Mouse (Mus musculus) neural tube, embryonic 11.5 days (tissue): ENCODE measurements around the gene Cyth3. TPM values are rescaled to one million over a fixed set of nuclear protein-coding genes. Genes with fewer than 3 reads are reported as not detected.
A peak's percentile ranks its signal among the peaks of the same experiment; 100 is the strongest.

ENCODE experiments used
- ATAC-seq: fragments of 200-750 bp; cut with Nextera tagmentation; 2 replicates; pipeline ENCODE4 v1.8.0; 2017; ENCODE audit warnings: moderate number of reproducible peaks, mild to moderate bottlenecking, moderate TSS enrichment, moderate library complexity; ENCODE audit not compliant: insufficient read depth, low FRiP score, low TSS enrichment
- DNase-seq: peaks from one replicate; pipeline ENCODE4 v3.0.0-alpha.2; 2015; ENCODE audit warnings: low spot score
- H3K27ac ChIP-seq: fragments of 300-500 bp; sonication (generic); 2 replicates; pipeline ENCODE4 v1.5.1; 2014; ENCODE audit warnings: low read depth, mild to moderate bottlenecking, low read length
- H3K27me3 ChIP-seq: fragments of 300-500 bp; sonication (generic); 2 replicates; pipeline ENCODE4 v1.6.1; 2014; ENCODE audit warnings: mild to moderate bottlenecking, low read length, mixed read lengths; ENCODE audit not compliant: control insufficient read depth, insufficient read depth
- H3K36me3 ChIP-seq: fragments of 300-500 bp; sonication (generic); 2 replicates; pipeline ENCODE4 v1.6.1; 2014; ENCODE audit warnings: mild to moderate bottlenecking, low read length, moderate library complexity, mixed read lengths; ENCODE audit not compliant: control insufficient read depth, insufficient read depth
- H3K4me1 ChIP-seq: fragments of 300-500 bp; sonication (generic); 2 replicates; pipeline ENCODE4 v1.6.1; 2014; ENCODE audit warnings: low read length, mixed read lengths; ENCODE audit not compliant: control insufficient read depth, insufficient read depth
- H3K4me2 ChIP-seq: fragments of 300-500 bp; sonication (generic); 2 replicates; pipeline ENCODE4 v1.6.1; 2014; ENCODE audit warnings: low read depth, mild to moderate bottlenecking, moderate library complexity
- H3K4me3 ChIP-seq: fragments of 300-500 bp; sonication (generic); 2 replicates; pipeline ENCODE4 v1.5.1; 2014; ENCODE audit warnings: low read depth, low read length
- H3K9ac ChIP-seq: fragments of 300-500 bp; sonication (generic); 2 replicates; pipeline ENCODE4 v1.6.1; 2014; ENCODE audit warnings: mild to moderate bottlenecking, low read length
- H3K9me3 ChIP-seq: fragments of 300-500 bp; sonication (generic); 2 replicates; pipeline ENCODE4 v1.6.1; 2016; ENCODE audit warnings: low read length; ENCODE audit not compliant: control insufficient read depth
- WGBS: fragments of 180-500 bp; shearing (Covaris S2); extraction: QIAGEN DNeasy Blood & Tissue Kit; methylation state at CpG from one replicate; pipeline ENCODE4 v1.1.7; 2014; 5-methylcytosine and 5-hydroxymethylcytosine counted together
- polyA plus RNA-seq: library from polyadenylated mRNA; unstranded; fragments of >200 nt; fragmentation: Nextera tagmentation; extraction: Ambion mirVana; gene quantifications from 2 replicates; pipeline ENCODE4 v1.2.1, GENCODE M21; 2014

Gene Cyth3
- polyA plus RNA-seq, 1 experiment from 2014 or later = 40.0 TPM

DNA sequence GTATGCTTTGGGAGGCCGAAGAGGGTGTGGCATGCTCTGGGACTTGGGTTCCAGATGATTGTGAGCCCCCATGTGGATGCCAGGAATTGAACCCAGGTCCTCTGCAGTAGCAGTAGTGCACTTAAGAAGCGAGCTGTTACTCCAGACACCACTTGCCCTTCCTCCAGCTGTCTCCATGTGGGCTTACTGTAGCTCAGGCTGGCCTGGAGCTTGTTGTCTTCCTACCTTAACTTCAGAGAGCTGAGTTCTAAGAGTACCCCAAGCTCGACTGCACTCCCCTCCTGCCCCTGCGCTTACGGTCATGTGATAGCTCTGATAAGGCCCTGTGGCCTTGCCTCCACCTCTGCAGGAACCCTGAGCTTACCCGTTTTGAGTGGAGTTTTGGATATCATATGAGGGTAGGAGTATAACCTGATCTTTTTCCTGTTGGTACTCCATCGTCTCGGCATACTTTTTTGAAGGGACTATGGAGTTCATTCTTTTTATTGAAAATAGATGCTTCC is 36.8 kb downstream of the Cyth3 start:
- Histone ChIP-seq H3K9me3 (no peaks in the 10 kb centered on the region), H3K27me3 (no peaks in the 10 kb centered on the region), H3K36me3 (no peaks in the 10 kb centered on the region), H3K27ac (no peak overlapping the region), H3K4me1 (peaks cover 17% of the 10 kb centered on the region), H3K9ac (no peak overlapping the region), H3K4me2 (no peak overlapping the region), H3K4me3 (no peak overlapping the region)
- DNase-seq (no peak), ATAC-seq (no peak)
- 88% methylated on average over 8 of the region's 8 CpGs for WGBS

DNA sequence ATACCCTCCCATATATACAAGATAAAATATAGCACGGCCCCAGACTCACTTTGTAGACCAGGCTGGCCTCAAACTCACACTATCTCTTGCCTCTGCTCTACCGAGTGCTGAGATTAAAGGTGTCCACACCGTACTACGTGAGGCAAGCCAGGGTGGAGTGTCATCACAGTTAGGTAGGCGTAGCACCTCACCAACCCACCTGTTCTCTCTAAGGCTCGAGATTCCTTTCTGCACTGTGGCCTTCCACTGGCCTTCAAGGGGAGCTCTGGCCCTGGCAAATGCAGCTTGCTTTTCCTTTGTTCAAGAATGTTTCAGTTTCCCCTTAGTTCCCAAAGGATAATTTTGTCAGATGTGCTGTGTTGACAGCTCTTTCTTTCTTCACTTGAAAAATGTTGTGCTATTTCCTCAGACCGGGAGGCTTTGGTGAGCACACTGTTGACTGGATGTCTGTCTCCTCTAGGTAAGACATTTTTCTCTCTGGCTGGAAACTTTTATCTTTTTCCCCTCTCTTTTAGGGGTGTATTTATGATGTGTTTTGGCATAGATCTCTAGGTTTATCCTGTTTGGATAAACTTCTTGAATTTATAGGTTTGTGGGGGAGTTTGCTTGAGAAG is 40.9 kb downstream of the Cyth3 start:
- Histone ChIP-seq H3K36me3 (no peaks in the 10 kb centered on the region), H3K4me1 (no peaks in the 10 kb centered on the region), H3K27ac (no peak overlapping the region), H3K27me3 (no peaks in the 10 kb centered on the region), H3K4me2 (no peak overlapping the region), H3K4me3 (no peak overlapping the region), H3K9ac (no peak overlapping the region), H3K9me3 (no peaks in the 10 kb centered on the region)
- DNase-seq (no peak), ATAC-seq (no peak)
- WGBS = 84% methylated on average over 7 of the region's 7 CpGs

DNA sequence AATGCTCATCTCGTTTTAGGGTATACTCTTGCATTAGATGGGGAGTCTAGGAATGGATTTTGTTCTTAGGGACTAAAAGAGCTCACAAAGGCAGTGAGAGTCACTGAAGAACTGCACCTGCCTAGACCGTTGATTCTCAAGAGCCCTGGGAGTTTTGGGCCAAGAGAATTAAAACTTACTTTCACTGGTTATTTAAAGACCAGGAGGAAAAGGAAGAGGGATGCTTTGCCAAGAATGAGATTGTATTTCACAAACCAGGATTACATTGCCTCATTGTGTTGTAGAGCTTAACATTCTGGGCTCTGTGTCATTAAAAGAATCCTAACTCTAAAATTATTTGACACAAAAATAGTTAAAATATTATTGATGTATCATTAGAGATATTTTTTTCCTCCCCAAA is 43.3 kb downstream of the Cyth3 start:
- Histone ChIP-seq H3K4me2 (no peak overlapping the region), H3K27ac (no peak overlapping the region), H3K4me1 (no peaks in the 10 kb centered on the region), H3K4me3 (no peak overlapping the region), H3K27me3 (no peaks in the 10 kb centered on the region), H3K36me3 (no peaks in the 10 kb centered on the region), H3K9ac (no peak overlapping the region), H3K9me3 (no peaks in the 10 kb centered on the region)
- DNase-seq (no peak), ATAC-seq (no peak)
- WGBS = 88% methylated on average over 2 of the region's 2 CpGs

DNA sequence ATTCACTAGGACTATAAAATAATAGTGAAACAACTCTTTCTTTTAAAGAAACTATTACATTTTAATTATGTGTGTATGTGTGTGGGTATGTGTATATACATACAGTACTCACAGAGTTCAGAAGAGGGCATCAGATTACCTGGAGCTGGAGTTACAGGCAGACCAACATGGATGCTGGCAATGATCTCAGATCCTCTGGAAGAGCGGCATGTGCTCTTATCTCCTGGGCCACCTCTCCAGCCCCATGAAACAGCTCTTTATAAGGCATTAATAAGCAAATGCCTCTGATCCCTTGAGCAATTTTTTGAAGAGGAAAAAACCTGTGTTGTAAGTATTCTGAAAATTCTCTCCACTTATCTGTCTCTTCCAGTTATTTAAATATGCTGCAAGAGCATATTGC is 43.8 kb downstream of the Cyth3 start:
- ATAC-seq (no peak), DNase-seq (no peak)
- Histone ChIP-seq H3K4me2 (no peak overlapping the region), H3K36me3 (no peaks in the 10 kb centered on the region), H3K9ac (no peak overlapping the region), H3K27ac (no peak overlapping the region), H3K4me3 (no peak overlapping the region), H3K4me1 (no peaks in the 10 kb centered on the region), H3K27me3 (no peaks in the 10 kb centered on the region), H3K9me3 (no peaks in the 10 kb centered on the region)
- WGBS = 91% methylated on average over 1 of the region's 1 CpGs

DNA sequence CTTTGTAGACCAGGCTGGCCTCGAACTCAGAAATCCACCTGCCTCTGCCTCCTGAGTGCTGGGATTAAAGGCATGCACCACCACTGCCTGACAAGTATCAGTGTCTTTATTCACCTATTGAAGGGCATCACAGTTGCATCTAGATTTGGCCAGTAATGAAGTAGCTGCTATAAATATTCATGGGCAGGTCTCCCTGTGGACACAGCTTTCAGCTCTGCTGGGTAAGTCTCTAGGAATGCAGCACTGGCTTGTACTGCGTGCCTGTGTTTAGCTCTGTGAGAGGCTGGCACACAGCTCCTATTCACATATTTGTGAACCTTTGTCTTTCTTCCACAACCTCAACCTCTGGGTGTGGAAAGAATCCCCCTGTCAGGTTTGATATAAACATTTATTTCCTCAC is 46.6 kb downstream of the Cyth3 start:
- Histone ChIP-seq H3K36me3 (no peaks in the 10 kb centered on the region), H3K4me2 (no peak overlapping the region), H3K4me3 (no peak overlapping the region), H3K9ac (no peak overlapping the region), H3K4me1 (no peaks in the 10 kb centered on the region), H3K27me3 (no peaks in the 10 kb centered on the region), H3K9me3 (no peaks in the 10 kb centered on the region), H3K27ac (no peak overlapping the region)
- WGBS = 77% methylated on average over 2 of the region's 2 CpGs
- no peak for DNase-seq
- ATAC-seq = no peak

DNA sequence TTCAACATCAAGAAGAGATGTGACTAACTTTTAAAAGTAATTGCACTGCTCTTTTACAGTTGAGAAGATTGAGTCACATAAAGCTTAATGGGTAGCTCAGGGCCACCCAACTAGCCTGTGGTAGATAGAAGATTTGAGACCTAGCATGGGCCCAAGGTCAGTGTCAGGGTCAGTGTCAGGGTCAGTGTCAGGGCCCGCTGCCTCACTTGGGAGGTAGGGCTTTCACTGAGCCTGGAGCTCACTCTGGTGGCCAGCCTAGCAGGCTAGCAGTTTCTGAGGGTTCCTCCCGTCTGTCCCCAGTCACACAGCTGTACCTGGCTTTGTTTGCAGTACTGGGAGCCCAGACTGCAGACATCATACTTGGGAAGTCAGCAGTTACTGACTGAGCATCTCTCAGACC is 47.1 kb downstream of the Cyth3 start:
- no peak for ATAC-seq
- no peaks in the 10 kb centered on the region for H3K9me3 ChIP-seq
- no peak overlapping the region for H3K4me2 ChIP-seq
- no peak overlapping the region for H3K27ac ChIP-seq
- no peak for DNase-seq
- 44% methylated on average over 2 of the region's 2 CpGs for WGBS
- H3K4me1 ChIP-seq = no peaks in the 10 kb centered on the region
- no peak overlapping the region for H3K4me3 ChIP-seq
- no peak overlapping the region for H3K9ac ChIP-seq
- no peaks in the 10 kb centered on the region for H3K36me3 ChIP-seq
- no peaks in the 10 kb centered on the region for H3K27me3 ChIP-seq

DNA sequence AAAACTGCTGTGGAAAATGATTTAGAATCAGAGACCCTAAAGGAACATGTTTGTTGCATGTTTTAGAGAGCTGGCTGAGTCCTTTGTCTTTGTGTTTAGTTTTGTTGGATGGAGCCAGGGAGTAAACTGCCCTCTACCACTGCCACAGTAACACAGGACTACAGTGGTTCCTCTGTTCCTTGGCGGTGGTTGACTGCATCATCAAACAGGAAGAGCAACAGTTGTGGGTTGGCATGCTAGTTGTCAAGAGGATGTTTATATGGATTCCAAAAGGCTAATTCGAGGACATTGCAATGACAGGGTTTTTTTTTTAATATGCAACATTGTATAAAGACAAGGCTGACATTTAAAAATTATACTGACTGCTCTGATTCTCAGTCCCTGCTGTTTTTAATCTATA is 47.6 kb downstream of the Cyth3 start:
- 80% methylated on average over 2 of the region's 2 CpGs for WGBS
- Histone ChIP-seq H3K27me3 (no peaks in the 10 kb centered on the region), H3K4me3 (no peak overlapping the region), H3K4me2 (no peak overlapping the region), H3K27ac (no peak overlapping the region), H3K4me1 (no peaks in the 10 kb centered on the region), H3K36me3 (no peaks in the 10 kb centered on the region), H3K9ac (no peak overlapping the region), H3K9me3 (no peaks in the 10 kb centered on the region)
- DNase-seq (no peak), ATAC-seq (no peak)

DNA sequence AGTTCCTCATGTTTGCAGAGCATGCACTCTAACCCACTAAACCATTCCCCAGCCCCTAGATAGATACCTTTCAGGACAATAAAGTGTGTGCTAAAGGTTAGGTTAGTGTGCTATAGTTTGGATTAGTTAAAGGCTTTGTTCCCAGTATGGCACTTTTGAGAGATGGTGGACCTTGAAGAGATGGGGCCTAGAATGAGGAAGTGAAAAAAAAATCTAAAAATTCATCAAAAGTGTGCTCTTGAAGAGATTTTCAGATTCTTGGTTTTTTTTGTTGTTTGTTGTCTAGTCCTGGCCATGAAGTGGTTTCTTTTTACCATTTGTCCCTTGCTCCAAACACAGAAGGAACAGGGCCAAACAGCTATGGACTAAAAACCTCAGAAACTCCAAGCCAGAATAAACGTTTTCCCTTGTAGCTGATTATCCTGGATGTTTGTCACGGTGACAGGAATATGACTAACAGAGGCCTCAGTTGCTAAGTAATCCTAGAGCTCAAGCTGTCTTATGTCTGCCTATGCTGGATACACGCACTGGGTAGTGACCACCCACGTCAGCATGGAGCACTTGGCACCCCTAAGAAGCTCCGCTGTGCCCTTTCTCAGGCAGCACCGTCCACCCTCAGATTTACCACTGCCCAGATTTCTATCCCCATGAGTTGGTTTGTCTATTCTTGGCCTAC is 48.6 kb downstream of the Cyth3 start:
- H3K9me3 ChIP-seq = no peaks in the 10 kb centered on the region
- ATAC-seq = no peak
- no peaks in the 10 kb centered on the region for H3K36me3 ChIP-seq
- H3K27me3 ChIP-seq = no peaks in the 10 kb centered on the region
- 82% methylated on average over 6 of the region's 6 CpGs for WGBS
- H3K9ac ChIP-seq = no peak overlapping the region
- H3K4me1 ChIP-seq = no peaks in the 10 kb centered on the region
- H3K4me3 ChIP-seq = no peak overlapping the region
- no peak overlapping the region for H3K27ac ChIP-seq
- H3K4me2 ChIP-seq = no peak overlapping the region
- no peak for DNase-seq

DNA sequence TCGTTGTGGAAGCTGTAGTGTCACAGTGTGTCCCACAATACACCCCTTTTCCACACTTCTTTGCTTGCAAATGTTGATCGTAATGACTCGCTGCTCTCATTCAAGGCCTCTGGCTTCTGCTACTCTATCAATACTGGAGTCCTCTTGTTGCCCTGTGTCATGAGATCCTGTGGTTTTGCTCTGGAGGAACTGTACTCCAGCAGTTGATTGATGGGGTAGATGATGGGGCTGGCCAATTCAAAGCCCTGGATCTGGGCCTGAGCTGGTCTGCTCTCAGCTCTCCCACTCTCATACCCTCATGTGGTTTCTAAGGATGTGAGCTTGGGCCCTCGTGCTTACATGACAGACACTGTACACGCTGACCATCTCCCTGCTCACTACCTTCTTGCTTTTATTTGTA is 52.3 kb downstream of the Cyth3 start:
- peak; percentile 21 for DNase-seq
- Histone ChIP-seq H3K36me3 (no peaks in the 10 kb centered on the region), H3K4me1 (no peaks in the 10 kb centered on the region), H3K27ac (no peak overlapping the region), H3K4me2 (no peak overlapping the region), H3K27me3 (no peaks in the 10 kb centered on the region), H3K9ac (no peak overlapping the region), H3K4me3 (no peak overlapping the region), H3K9me3 (no peaks in the 10 kb centered on the region)
- no peak for ATAC-seq
- WGBS = 79% methylated on average over 5 of the region's 5 CpGs
